Mouse (Mus musculus): ENCODE measurements around the gene Nck2. TPM values are rescaled to one million over a fixed set of nuclear protein-coding genes. Genes with fewer than 3 reads are reported as not detected.

Nck2 gene
- total RNA-seq, 2 experiments from 2014 or later, result 3.0 to 5.4 TPM

DNA sequence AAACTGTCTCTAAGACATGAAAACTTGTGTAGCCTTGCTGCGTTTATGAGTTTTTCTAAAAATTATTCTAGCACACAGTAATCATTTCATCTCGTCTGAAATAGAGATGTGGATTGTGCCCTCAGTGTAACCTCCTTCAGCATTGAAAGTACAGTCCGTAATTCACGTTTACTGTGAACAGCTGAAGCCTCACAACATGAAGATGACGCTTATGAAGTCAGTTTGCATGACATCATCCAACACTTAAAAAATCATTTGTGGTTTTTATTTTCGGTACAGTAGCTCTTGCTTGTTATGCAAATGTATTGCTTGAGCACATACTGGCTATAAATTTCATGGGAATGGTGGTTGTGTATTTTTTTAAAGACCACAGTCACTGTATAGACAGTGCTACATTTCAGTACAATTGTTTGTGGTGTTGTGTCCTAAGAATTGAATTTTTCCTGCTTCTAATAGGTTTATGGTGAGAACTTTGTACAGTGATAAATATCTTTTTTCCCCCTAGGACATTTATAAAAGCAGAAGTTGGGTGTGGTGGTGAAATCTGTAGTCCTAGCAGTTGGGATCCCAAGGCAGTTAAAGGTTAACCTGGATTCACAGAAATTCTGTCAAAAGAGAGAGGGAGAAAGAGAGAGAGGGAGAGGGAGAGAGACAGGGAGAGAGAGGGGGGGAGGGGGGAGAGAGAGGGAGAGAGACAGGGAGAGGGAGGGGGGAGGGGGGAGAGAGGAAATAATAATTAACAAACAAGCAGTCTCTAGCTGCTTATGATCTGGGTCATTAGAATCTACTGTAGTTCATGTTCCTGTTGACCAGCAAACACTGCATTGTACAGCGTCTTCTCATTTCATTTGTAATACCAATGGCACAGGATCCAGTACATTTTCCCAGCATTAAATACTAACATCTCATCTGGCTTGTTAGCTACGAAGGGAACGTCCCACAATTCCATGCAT lies 14.2 kb upstream of the Nck2 start:
- ATAC-seq (ENCODE audit: poor library complexity, severe bottlenecking), result no peak

DNA sequence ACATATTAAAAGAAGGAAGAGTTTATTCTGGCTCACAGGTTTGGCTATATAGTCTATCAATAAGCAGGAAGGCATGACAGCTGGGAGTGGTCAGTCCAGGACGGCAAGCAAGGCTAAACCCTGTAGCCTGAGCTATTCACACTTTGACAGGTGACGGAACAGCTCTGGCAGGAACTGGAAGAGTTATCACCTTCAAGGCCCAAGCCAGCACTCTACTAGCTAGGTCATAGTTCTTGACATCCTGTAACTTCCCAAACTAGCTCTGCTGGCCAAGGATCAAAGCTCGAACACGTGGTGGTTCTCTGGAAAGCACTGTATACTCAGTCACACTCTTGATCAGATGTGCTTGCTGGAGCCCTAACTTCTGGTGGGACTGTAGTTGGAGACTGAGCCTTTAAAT lies 10.5 kb upstream of the Nck2 start:
- ATAC-seq (ENCODE audit: poor library complexity, severe bottlenecking), result no peak

DNA sequence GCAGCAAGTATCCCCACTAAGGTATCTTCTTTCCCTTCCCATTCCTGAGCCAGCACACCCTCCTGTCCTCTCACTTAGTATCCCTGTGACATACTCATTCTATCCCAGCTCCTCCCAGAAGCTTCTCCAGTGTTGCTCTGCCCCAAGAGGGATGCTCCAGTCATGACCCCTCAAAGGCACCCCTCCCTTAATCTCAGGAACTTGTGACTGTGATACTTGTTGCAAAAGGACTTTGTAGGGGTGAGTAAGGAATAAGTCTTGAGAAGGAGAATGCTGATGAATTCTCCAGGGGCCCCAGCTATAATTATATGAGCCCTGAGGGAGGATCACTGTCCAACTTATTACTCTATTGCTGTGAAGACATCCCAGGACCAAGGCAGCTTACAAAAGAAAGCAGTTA lies 7.8 kb upstream of the Nck2 start:
- no peak for ATAC-seq (ENCODE audit: poor library complexity, severe bottlenecking)

DNA sequence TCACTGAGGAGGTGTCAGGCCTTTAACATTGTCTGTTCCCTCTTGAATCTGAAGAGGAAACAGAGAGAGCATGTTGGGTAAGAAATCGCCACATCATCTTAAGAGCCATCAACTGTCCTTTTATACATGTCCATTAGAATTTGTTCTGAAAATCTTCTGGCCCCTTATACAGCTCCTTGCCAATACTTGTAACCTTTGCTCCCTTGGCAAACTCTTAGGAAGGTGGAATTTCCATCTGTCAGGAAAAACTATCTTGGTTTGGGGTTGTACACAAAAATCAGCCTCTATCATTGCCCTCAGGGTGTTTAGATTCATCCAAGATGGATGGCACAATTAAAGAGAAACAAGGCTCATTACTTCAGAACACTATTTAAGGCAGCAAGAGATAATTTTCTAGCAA lies 5.1 kb upstream of the Nck2 start:
- ATAC-seq (ENCODE audit: poor library complexity, severe bottlenecking), result no peak

DNA sequence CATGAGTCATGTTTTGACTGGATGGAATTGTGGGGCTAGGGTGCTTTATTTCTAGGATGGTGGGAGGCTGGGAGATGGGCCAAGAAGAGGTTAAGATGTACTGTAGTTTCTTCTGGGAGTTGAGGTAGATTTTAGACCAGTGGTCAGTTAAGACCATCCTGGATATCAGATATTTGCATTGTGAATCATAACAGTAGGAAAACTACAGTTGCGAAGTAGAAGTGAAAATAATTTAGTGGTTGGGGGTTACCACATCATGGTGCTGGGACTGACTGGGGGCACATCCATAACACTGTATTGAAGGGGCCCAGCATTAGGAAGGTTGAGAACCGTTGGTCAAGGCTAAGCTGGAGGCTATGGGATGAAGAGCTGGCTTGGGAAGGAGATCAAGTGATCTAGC lies 1.8 kb upstream of the Nck2 start:
- no peak for ATAC-seq (ENCODE audit: poor library complexity, severe bottlenecking)

DNA sequence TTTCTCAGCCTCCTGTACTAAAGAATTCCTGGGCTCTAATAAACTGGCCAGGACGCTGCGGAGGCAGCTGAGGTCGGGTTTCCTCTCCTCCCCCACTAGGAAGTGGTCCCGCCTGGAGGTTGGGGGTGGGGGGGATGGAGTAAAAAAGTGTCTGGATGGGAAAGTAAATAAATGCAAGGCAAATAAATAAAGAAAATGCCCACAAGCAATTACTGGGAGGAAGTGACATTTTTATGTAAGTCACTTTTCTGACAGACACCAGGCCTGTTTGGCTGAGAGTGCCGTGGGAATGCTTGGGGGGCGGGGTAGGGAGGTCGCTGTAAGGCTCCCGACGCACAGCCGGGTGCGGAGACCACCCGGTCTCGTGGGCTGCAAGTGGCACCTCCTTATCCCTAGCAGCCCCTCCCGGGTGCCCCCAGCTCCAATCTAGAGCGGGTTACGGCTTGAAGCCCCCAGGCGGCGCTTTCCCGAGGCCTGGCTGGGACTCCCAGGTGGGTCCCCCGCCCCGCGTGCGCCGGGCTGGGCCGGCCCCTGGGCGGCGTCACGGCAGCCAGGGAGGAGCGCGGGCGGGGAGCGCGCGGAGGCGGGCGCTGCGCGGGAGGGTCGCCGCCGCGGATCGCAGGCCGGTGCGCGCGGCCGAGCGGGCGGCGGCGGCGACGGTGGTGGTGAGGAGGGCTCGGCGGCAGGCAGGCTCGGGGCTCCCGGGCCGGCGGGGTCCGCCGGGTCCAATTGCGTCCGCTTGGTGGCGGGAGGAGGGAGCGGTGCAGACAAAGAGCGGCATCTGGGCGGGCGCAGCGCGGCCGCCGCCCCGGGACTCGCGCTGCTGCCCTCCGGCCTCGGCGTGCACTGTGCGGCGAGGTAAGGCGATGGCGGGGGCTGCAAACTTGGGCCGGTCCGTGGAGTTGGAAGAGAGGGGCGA lies 1.1 kb downstream of the Nck2 start:
- ATAC-seq (ENCODE audit: poor library complexity, severe bottlenecking), result peak; percentile 65

DNA sequence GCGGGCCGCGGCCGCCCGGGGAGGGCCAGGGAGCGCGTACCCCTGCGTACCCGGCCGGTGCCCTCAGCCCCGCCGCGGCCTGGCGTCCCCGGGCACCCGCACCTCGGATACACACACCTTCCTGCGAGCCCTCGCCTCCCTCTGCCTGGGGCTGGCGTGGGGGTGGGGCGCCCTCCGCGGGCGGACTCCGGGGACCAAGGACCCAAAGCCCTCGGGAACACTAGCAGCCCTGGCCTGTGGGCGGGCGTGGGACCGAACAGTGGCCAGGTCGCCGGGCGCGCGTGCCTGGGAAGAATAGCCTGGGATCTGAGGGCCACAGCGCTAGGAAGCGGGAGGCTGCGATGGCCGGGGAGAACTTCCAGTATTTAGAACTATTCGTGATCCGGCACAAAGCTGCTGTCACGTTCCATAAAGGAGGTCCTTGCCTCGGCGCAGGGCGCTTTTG lies 1.7 kb downstream of the Nck2 start:
- peak; percentile 34 for ATAC-seq (ENCODE audit: poor library complexity, severe bottlenecking)

DNA sequence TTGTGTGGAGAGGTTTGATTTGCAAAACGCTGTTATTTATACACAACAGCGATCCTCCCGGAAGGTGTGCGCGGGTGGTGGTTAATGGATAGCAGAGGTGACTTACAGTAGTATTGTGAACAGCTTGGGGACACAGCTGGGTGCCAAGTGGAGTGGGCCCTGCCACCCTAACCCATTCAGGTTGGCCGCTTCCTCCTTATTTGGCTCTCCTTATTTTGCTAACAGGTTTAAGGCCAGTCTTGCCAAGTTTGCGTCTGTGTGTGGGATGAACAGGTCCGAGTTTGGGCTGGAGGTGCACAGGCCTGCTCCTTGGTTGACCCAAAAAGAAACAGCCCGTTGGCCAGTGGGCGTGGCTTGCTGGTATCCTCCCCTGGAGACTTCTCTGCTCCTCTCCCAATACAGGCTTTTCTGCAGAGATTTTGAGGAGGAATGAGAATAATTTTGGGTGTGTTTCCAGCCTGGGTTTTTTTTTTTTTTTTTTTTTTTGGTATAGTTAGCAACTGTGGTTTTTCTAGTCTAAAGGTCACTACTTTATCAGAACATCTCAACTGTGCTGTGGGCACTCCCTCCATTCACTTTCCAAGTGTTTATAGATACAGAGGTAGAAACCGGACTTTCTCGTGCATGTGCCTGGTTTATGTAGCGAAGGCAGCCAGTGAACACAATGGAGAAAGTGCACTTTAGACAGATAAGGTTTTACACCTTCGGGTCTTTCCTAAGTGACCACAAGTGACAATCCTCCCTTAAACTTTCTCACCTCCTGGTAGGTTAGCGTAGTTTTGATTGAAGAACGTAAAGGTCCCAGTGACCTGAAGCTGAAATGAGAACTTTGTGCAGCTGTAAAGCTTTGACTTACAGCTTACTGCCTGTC lies 2.6 kb downstream of the Nck2 start:
- ATAC-seq (ENCODE audit: poor library complexity, severe bottlenecking), result peak; percentile 29; the same call in 1 of the 2 replicates

DNA sequence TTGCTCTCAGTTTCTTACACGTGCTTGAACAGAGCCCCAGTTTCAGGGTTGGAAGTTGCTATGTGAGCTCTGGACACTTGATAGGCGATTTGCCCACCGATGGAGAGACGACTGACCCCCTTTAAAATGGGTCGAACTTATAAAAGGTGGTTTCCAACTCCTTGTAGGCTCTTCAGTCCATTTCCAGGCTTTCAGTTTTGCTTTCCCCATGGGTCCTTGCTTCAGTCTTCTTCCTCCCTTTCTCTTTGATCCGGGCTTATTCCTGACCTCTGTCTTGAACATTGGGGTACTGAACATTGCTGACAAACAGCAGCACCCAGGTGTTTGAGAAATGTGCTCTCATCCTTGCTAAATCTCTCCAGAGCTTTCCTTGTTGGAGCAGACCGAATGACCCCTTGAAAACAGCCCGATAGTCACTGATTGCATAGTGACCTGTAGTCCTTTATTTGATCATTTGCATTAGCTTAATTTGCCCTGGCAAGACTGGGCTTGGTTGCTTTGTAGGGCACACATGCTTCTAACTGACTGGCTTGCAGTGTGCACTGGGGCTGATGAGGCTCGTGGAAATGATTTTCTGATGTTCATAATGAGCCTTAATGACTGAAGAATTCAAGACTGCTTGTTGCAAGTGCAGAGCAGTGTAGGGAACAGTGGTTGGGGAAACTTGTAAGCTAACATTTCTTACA lies 3.4 kb downstream of the Nck2 start:
- ATAC-seq (ENCODE audit: poor library complexity, severe bottlenecking), result no peak

DNA sequence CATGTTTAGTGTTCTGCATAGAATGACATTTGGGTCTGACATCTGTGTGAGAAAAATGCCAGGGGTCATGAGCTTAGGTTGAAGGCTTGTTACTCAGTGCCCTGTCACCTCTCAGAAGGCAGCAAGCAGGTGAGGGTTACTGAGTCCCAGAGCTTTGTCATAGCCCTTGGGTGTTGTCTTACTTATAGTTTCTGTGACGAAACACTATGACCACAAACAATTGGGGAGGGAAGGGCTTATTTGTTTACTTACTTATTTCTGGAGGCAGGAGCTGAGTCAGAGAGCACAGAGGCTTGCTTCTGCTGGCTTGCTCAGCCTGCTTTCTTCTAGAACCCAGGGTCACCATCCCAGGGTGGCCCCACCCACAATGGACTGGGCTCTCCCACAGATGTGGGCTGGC lies 6.4 kb downstream of the Nck2 start:
- no peak for ATAC-seq (ENCODE audit: poor library complexity, severe bottlenecking)

DNA sequence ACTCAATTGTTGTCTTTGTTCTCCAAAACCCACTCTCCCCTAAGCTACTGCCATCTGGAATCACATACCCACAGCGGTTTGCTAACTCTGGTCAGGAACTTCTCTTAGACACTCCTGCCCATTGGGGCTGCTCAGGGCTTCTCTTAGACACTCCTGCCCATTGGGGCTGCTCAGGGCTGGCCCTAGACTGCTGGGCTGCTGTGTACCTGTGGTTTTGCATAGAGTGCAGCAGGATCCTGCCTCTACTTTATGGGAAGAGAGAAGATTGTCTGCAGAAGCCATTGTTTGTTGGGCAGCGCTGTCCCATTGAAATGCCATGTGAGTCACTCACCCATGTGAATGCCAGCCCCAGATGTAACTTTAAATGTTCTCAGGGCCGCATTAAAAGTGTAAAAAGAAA lies 9.3 kb downstream of the Nck2 start:
- no peak for ATAC-seq (ENCODE audit: poor library complexity, severe bottlenecking)

DNA sequence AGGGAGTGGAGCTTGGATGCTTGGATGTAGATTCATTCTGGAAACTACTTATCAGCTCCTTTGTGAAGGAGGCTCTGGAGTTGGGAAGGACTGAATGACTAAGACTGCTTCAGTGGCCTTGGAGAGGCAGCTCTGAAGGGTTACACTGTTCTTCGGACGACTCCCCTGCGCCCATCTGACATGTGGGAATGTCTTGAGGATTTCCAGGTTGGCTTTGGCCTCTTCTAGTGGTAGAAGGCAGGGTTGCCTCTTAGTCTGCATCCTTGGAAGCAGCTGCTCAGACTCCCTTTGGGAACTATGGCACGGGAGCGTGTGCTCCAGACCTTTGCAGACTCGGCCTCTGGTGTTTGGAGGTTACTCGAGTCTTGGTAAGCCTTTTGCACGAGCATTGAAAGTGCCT lies 10.4 kb downstream of the Nck2 start:
- no peak for ATAC-seq (ENCODE audit: poor library complexity, severe bottlenecking)

DNA sequence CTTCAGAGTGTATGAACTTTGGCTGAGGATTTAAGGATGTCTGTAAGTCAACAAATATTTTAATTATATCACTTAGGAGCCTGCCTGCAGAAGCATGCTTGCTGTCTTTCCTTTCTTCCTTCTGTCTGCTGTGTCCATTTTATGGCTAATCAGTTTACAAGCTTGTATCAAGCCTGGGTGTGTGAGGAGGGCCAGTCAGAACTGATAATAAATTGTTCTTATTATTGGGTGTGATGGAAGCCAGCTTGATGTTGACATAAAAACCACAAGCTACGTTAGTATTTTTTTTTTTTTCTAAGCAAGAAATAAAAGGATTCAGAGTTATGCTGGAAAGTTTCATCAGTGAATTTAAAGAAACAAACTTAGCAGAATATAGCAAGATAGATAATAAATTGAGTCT lies 10.8 kb downstream of the Nck2 start:
- no peak for ATAC-seq (ENCODE audit: poor library complexity, severe bottlenecking)

DNA sequence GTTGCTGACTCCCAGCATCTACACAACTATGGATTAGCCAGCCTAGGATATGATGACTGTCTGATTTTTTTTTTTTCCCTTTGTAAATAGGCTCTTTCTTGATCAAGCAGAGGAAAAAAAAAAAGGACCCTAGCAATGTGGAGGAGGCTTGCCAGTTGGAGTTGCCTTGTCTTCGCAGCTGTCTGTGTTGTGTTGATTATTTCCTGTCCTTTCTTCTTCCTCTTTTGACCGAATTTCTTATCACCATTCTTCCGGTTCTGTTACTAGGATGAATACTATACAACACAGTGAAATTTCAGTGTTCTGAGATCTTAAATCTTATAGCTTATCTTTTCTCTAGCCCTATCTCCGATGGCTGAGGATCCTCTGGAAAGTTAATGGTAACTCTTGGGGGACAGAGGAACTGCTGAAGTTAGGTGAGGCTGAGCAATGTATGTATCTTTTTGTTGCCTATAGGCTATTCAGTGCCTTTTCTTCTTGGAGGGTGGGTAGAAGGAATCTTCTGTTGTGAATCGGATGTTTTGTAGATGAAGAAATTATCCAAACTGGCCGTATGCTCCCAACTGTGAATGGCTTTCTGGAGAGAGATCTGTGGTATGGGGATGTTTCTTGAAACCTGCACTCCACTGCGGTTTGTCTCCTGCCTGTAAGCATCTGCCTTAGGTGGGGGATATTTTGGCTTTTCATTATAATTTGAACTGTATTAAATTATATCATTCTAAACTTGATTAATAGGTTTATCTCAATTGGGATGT lies 12.8 kb downstream of the Nck2 start:
- peak; percentile 75 for ATAC-seq (ENCODE audit: poor library complexity, severe bottlenecking)

DNA sequence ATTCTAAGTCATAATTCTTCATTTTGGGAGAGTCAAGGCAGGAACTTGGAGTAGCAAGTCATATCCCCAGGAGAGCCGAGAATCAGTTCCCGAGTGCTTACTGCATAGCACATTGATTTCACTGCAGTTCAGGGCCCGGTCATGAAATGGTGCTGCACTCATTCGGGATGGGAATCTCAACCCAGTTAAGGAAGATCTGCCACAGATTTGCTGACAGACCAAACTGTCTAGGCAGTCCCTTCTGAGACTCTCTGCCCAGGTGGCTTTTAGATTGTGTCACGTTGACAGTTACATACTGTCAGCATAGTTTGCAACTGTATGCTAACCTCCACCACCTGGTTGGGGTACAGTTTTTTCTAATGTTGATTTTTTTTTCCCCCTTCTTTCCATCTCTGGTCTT lies 16.1 kb downstream of the Nck2 start:
- ATAC-seq (ENCODE audit: poor library complexity, severe bottlenecking), result no peak

DNA sequence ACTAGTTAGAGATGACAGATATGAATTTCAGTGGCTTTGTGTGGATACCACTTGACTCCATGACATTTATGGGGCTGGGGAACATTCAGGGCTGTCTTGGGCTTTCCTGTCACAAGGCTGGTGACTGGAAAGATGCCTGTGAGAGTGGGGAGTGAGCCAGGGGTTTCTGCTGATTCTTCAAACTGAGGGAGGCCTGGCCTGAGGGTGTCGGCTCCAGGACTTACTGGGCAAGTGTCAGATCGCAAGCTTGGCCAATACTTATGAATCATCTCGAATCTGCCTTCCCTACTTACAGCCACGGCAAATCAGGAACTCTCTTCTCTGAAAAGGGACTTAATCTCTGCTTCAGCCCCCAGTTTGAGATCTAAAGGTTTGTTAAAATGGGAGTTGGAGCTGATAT lies 18.3 kb downstream of the Nck2 start:
- no peak for ATAC-seq (ENCODE audit: poor library complexity, severe bottlenecking)

DNA sequence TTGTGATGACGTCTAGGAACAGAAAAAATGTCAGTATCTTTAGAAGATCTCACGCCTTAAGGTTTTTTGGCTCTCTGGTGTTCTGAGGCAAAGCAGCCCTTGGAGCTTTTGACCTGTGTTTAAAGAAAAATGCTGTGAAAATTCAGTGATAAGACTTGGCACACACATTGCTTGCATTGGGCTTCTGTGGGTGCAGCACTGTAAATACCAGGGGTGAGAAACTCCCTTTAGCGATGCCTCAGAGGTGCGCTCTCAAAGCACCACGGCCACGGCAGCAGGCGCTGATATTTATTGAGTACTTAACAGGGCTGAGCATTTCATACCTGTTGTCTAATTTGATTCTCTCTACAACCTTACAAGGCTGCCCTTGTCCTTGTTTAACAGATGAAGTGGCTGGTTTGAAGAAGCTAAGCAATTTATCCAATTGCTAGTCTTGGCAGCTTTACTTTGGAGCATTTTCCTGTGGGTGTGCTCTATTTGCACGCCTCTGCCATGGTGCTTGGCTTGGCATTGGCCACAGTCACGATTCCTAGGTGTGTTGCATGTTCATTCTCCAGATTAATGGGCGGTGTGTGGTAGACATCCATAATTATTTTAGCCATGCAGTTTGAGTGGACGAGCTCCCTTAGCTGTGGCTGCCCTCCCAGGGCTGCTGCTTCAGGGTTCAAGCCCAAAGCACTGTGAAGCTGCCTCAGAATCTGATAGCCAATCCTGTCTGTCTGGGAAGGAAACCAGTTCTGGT lies 19.7 kb downstream of the Nck2 start:
- ATAC-seq (ENCODE audit: poor library complexity, severe bottlenecking), result no peak

DNA sequence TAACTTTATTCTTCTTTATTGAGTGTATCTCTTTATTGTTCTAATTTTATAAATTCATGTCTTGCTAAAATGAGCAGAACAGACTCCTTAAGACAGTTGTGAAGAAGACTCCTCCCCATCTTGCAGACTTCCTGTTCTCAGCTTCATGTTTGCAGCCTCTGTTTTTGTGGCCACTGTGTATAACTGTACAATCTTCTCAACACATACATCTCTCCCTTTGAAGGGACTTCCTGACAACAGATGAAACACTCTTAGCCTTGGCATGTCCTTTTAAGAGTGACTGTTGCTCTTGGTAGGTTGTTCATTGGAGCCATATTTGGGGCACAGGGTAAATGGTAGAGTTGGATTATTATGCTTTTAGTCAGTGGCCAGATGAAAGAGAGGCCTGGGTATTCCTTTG lies 20.6 kb downstream of the Nck2 start:
- ATAC-seq (ENCODE audit: poor library complexity, severe bottlenecking), result peak; percentile 54

Measured in megakaryocyte, adult 5-6 weeks (primary cell).